Mouse (Mus musculus) bone marrow, adult 2 months (tissue): ENCODE data around the gene Atp8a2.

Experiments
- CTCF ChIP-seq: fragments of 200-500 bp; IDR thresholded peaks from 2 replicates; pipeline ENCODE4 v1.5.1; 2011; ENCODE audit warnings: low read length, control low read depth; ENCODE audit not compliant: control insufficient read depth, insufficient read depth
- POLR2A ChIP-seq: fragments of 200-500 bp; IDR thresholded peaks from 2 replicates; pipeline ENCODE4 v1.6.1; 2011; ENCODE audit warnings: low read depth, mild to moderate bottlenecking, control low read depth, low read length, borderline replicate concordance; ENCODE audit not compliant: control insufficient read depth

GRCm38 (mm10) chr14:59878248-59878647 lies 318.7 kb downstream of the Atp8a2 start:
- TF ChIP-seq CTCF (no peak), POLR2A (no peak)
